Mouse (Mus musculus): ENCODE data around the gene Grm1. TPM values are rescaled to one million over a fixed set of nuclear protein-coding genes. Genes with fewer than 3 reads are reported as not detected.

Grm1 gene
- not detected for polyA plus RNA-seq (2014; fragmentation: Illumina TruSeq; extraction: RNeasy Lipid Tissue Mini Kit (QIAGEN cat#74804); ENCODE audit: low read depth, low replicate concordance)

GRCm38 (mm10) chr10:11081611-11082398 is at the start of gene Grm1:
Grm1 (minus strand) TSS chr10:11082356.

GRCm38 (mm10) chr10:10681048-10681447 is 401.1 kb downstream of the Grm1 start, which contains the start of gene Gm10944:
Gm10944 (plus strand) TSS chr10:10681348.

Other genes starting within 250 kb of the Grm1 start
- 15.7 TPM for gene Shprh, start 67.1 kb upstream of the Grm1 start, polyA plus RNA-seq (2014; fragmentation: Illumina TruSeq; extraction: RNeasy Lipid Tissue Mini Kit (QIAGEN cat#74804); ENCODE audit: low read depth, low replicate concordance)
- 41.5 TPM for gene Fbxo30, start 199.0 kb upstream of the Grm1 start, polyA plus RNA-seq (2014; fragmentation: Illumina TruSeq; extraction: RNeasy Lipid Tissue Mini Kit (QIAGEN cat#74804); ENCODE audit: low read depth, low replicate concordance)